Mouse (Mus musculus): ENCODE data around the gene Lag3.

The Lag3 gene

DNA sequence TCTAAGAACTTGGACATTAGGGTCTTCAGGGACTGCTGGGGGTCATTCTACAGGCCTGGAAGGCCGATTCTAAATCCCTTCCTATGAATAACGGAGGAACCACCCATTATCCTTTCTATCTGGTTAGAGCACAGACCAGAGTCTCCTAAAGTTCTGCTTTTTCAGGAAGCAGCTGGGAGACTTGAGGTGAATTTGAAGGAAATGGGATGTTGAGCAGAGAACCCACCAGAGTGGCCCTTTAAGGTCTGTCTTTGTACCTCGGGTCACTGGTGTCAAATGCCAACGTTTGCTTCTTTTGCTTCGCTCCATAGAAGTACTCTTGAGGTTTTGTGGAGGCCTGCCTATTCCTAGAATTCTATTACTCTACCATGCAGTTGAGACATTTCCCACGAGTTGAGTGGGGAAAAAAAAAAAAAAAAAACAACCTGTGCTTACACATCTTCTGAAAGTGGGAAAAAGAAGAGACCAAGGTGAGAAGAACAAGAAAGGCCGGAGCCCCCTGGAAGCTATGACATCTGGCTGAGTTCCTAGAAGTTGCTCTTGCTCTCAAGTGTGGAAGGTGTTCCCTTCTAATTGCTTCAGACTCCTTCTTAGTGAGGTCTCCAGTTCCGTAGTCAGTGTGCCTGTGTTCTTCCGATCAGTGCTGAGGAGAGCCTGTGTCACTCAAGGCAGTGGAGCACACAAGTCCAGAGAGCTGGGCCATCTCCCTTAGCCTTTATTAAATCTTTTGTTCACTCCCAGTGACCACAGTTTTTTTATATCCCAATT lies 9.0 kb upstream of the Lag3 start:
- no peak for DNase-seq (ENCODE audit: low read depth, low spot score)

GRCm38 (mm10) chr6:124919695-124920317 lies 8.3 kb upstream of the Lag3 start, which contains the start of gene Ptms:
Ptms (minus strand) TSS chr6:124920103.
- peak; percentile 79 for DNase-seq (ENCODE audit: low read depth, low spot score)

- no peak for DNase-seq (ENCODE audit: low read depth, low spot score)
These were observed 7.6 kb upstream of the Lag3 start for GRCm38 (mm10) chr6:124918890-124919627.

GRCm38 (mm10) chr6:124918331-124918690 lies 6.8 kb upstream of the Lag3 start:
- DNase-seq (ENCODE audit: low read depth, low spot score) = no peak

DNA sequence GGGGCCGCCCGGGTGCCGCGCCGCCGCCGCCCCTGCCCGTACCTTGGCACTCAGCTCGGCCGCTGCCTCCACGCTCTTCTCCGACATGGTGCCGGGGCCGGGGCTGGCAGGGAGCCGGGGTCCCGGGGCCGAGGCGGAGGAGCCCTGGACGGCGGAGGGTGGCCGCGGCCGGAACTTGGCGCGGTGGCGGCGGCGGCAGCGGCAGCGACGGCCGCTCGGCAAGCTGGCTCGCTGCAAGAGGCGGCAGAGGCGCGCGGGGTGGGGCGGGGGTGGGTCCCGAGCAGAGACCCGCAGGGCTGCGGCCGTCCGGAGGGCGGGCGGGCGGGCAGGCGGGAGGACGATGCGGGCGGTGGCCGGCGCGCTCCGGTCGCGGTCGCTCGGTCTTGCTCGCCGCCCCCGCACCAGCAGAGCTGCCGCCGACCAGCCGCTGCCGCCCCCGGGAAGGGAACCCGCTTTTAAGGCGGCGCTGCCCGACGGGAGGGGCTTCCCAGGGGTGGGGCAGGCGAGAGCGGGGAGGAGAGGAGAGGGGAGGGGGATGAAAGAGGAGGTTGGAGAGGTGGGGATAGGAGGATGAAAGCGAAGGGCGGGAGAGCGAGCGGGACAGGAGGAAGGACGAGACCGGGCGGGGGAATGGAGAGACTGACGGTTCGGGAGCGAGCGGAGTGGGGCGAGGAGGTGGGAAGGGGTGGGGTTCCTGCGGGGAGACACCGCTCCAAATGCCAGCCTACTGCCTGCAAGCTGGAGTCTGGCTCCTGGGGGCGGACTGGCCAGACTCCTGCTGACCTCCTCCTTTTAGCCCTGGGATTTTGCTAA lies 6.2 kb upstream of the Lag3 start:
- DNase-seq (ENCODE audit: low read depth, low spot score) = peak; percentile 82

- DNase-seq (ENCODE audit: low read depth, low spot score) = peak; percentile 81
These were observed 5.4 kb upstream of the Lag3 start for GRCm38 (mm10) chr6:124916695-124917517.

DNA sequence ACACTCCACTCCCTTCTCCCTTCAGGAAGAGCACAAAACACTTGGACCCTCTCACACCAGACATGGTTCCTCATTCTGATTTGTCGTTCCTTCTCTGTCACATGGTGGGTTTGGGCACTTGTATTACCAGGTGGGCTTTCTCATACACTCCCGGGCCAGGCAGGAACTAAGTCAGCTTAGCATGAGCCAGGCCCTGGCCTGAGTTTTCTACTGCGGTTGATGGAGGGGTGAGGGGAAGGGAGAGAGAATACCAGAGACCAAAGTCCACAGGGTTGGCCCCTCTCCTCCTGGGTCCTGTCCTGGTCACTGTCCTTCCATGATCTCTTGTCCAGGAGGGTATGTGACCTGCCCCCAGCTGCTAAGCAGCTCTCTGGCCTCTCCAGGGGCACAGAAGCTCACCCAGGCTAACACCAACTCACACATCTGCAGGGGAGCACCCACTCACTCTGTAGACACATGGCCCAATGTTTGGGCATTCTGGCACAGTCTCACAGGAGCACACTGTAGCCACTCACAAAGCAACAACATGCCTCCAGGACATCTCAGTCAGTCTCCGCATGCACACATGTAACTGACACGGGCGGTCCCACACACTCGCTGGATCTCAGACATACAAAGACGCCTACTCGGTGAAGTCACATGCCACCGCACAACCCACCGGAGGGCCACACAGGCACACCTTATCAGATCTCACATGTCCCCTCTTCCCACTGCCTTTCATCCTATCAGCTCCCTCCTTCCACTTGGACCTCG lies 4.6 kb upstream of the Lag3 start:
- DNase-seq (ENCODE audit: low read depth, low spot score) = no peak

- DNase-seq (ENCODE audit: low read depth, low spot score) = no peak
These were observed 3.8 kb upstream of the Lag3 start for GRCm38 (mm10) chr6:124915160-124915941.

DNA sequence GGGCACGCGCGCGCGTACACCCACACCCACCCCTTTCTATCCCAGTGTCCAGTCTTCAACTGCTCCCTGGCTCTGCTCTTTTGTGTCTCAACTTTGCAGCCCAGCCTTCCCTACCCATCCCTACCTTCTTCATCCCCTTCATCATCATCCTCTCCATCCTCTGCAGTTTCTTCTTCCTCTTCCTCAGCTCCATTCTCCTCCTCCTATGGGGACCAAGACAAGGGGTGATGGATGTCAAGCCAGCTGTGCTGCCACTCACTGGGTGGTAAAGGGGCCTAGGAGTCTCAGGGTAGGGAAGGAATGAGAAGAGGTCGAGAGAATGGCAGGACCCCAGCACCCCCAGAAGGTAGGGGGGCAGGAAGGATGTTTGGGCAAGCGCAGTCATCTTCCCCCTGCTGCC lies 3.0 kb upstream of the Lag3 start:
- no peak for DNase-seq (ENCODE audit: low read depth, low spot score)

DNA sequence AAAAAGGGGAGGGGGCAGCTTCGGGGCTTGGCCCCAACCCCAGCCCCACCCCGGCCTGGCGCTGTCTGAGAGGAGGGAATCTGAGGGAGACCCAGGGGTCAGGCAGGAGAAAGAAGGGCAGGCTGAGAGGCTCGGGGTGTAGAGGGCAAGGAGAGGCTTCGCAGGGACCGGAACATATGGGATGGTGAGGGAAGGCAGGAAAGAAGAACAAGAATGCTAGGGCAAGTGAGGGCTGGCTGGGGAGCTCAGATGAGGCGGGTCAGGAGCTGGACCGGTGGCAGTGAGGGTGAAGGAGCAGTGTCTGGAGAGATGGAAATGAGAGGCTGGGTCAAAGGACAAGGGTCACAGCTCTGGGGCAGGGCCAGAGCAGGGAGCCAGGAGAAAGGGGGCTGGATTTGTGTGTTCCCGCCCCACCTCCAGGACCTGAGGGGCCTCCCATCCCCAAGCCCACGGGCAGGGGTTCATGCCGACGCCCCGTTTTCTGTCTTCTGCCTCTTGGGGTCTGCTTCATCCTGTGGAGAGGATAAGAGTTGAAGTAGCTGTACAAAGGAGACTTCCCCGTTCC lies 2.3 kb upstream of the Lag3 start:
- DNase-seq (ENCODE audit: low read depth, low spot score) = no peak

- DNase-seq (ENCODE audit: low read depth, low spot score) = no peak
These were observed 1.7 kb upstream of the Lag3 start for GRCm38 (mm10) chr6:124913214-124913613.

DNA sequence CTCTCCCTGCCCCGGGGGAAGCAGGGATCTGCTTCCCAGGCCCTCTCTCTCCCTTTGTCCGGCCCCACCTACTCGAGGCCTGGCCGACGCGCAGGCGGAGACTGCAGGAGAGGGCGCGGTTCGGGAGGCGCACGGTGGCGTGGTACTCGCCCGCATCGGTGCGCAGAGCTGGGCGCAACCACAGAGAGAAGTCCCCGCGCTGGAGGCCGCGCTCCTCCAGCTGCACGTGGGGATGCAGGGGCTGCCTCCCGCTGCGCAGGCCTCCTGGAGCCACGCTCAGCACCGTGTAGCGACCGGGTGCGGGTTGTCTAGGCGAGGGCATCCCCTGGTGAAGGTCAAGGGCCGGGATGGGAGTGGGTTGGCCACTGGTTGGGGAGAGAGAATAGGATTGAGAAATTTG lies 1.5 kb downstream of the Lag3 start:
- no peak for DNase-seq (ENCODE audit: low read depth, low spot score)

DNA sequence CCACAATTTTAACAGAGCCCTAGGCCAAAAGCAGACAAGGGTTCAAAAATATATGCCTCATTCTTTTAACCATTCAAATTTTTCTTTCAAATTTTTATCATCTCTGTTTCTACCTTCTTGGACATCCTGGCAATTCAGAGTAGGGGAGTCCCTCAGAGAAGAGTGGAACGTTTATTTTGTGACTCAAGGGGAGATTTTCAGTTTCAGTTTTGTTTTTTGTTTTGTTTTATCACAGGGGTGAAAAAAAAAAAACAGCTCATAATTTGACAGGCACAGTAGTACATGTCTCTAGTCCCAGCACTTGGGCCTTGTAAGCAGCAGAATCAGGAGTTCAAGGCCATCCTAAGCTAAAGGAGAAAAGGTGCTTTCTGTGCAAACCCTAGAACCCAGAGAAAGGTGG lies 3.7 kb downstream of the Lag3 start:
- no peak for DNase-seq (ENCODE audit: low read depth, low spot score)

- no peak for DNase-seq (ENCODE audit: low read depth, low spot score)
These were observed 6.3 kb downstream of the Lag3 start for GRCm38 (mm10) chr6:124904991-124905860.

DNA sequence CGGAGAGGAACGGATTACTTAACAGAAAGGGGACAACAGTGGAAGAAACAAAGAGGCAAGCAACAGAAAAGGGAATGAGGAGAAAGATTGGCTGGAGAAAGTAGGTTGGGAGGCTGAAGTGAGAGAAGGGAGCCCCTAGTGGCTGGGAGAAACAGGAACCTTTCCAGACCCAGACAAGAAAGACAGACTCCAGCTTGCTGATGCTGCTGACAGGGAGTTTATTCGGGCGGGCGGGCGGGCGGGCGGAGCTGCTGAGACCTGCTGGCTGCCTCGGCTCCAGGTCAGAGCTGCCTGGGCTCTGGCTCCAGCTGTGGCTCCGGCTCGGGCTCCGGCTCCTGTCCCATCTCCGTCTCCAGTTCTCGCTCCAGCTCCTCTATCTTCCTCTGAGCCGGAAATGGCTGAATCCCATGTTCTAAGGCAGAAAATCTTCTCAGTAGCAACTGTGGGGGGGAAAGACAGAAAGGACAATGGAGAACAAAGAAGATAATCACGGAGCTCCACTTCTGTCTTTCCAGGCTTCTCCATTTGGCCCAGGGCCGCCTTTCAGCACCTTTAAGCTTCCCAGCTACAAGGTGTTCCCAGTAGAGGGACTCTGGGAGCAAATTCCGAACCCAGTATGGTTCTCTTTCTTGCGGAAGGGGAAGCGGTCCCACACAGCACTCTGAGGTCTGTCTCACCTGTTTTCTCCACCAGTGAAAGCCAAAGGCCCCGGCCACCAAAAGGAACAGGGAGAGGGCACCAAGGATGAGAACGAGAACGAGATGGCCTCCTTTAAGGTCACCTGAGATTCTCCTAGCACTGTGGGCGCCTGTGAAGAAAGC lies 7.1 kb downstream of the Lag3 start:
- DNase-seq (ENCODE audit: low read depth, low spot score) = peak; percentile 78

- peak; percentile 95 for DNase-seq (ENCODE audit: low read depth, low spot score)
These were observed 7.8 kb downstream of the Lag3 start for GRCm38 (mm10) chr6:124903580-124904151.

DNA sequence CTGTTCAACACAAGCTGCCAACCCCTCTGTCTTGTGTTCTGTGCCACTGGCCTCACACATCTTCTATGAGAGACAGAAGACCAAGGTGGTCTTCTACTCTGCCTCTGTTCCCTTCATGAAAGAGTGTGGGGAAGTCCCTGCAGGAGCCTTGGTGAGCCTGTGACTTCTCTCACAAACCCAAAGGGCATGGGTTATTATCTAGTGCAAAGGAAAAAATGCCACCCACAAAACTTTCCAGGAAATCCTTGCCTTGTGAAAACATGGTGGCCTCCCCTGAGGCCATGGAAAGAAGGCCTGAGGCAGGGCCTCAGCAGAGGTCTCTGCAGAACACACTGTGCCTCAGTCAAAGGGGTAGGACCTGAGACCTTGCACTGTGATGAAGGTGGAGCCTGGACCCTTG lies 9.7 kb downstream of the Lag3 start:
- no peak for DNase-seq (ENCODE audit: low read depth, low spot score)

Data from retina, postnatal 7 days (tissue).